Mouse (Mus musculus): ENCODE measurements around the gene Tnxb. TPM values are rescaled to one million over a fixed set of nuclear protein-coding genes. Genes with fewer than 3 reads are reported as not detected.

The Tnxb gene
- 0.01 and 0.05 TPM in 2 replicates for polyA plus RNA-seq (2016; fragmentation: Nextera tagmentation; extraction: Ambion mirVana)

DNA sequence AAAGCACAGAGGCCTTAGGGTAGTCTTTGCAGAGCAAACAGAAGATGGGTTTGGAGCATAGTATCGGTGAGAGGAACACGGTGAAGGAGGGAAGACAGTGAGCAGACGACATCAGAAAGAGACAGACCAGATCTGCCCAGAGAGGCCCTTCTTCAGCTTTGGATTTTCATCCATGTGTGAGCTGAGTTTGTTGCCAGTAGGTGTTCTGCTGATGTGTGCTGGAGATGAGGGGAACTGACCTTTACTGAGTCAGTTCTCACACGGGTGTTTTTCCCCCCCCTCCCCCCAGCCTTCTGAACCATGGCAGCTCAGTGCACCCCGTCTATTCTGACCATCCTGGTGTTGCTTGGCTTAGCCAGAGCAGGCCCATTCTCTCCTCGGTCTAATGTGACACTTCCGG is at the start of gene Tnxb:
Gene Tnxb, plus strand, starts transcription at position 301 of the 400 bp plus-strand sequence.
- ATAC-seq (ENCODE audit: insufficient number of reproducible peaks, insufficient read depth, low FRiP score, low TSS enrichment) = no peak
- no peaks in the 10 kb centered on the region for H3K36me3 ChIP-seq
- peaks cover 16% of the 10 kb centered on the region for H3K4me1 ChIP-seq
- H3K27ac ChIP-seq = no peak within 1 kb of the TSS
- H3K4me2 ChIP-seq (replicated peaks) = peak within 1 kb of the TSS; percentile 57
- peaks cover 65% of the 10 kb centered on the region for H3K27me3 ChIP-seq
- WGBS = 54% methylated on average over 7 of the region's 7 CpGs
- H3K9me3 ChIP-seq = no peaks in the 10 kb centered on the region
- peak within 1 kb of the TSS; percentile 34 for H3K4me3 ChIP-seq
- peak within 1 kb of the TSS; percentile 25; the same call in 1 of the 2 replicates for H3K9ac ChIP-seq

DNA sequence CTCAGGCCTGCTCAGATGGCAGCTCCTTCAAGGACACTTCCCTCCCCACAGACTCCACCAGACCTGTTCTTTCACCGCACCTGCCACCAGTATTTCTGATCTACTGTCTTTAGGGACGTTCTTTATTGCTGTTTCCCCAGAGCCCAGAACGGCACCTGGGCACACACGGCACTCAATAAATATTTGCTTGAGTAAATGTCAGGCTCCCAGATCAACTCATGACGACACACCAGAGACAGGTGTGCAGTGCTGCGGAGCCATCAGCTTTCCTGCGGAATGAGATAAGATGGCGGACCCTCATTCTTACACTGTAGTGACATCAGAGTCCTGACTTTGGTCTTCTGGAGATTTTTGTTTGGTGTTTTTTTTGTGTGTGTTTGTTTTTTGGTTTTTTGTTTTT is 49.3 kb upstream of the Tnxb start:
- no peak for ATAC-seq (ENCODE audit: insufficient number of reproducible peaks, insufficient read depth, low FRiP score, low TSS enrichment)
- no peak overlapping the region for H3K9ac ChIP-seq
- WGBS = 92% methylated on average over 8 of the region's 8 CpGs
- no peak overlapping the region for H3K27ac ChIP-seq
- no peaks in the 10 kb centered on the region for H3K9me3 ChIP-seq
- H3K4me1 ChIP-seq = peaks cover under 1% of the 10 kb centered on the region; the same call in 1 of the 2 replicates
- no peak overlapping the region for H3K4me2 ChIP-seq (replicated peaks)
- H3K27me3 ChIP-seq = no peaks in the 10 kb centered on the region
- H3K36me3 ChIP-seq = peaks cover 48% of the 10 kb centered on the region
- no peak overlapping the region for H3K4me3 ChIP-seq

DNA sequence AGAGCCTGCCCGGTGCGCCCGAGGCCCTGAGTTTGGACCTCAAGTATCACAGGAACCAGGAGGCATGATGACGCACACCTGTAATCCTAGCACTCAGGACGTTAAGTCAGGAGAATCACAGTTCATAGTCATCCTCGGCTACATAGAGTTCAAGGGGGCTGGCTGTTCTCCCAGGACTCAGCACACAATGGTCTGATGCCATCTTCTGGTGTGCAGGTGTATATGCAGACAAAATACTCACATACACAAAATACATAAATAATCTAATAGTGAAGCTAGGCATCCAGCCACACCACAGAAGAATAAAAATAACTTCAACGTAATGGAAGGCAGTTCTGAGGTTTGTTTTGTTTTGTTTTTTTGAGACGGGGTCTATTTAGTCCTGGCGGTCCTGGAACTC is 47.2 kb upstream of the Tnxb start:
- ATAC-seq (ENCODE audit: insufficient number of reproducible peaks, insufficient read depth, low FRiP score, low TSS enrichment) = no peak
- no peak overlapping the region for H3K9ac ChIP-seq
- peaks cover 10% of the 10 kb centered on the region; the same call in 1 of the 2 replicates for H3K4me1 ChIP-seq
- H3K4me3 ChIP-seq = no peak overlapping the region
- 83% methylated on average over 9 of the region's 9 CpGs for WGBS
- no peaks in the 10 kb centered on the region for H3K27me3 ChIP-seq
- H3K9me3 ChIP-seq = no peaks in the 10 kb centered on the region
- H3K4me2 ChIP-seq (replicated peaks) = no peak overlapping the region
- peaks cover 32% of the 10 kb centered on the region for H3K36me3 ChIP-seq
- no peak overlapping the region for H3K27ac ChIP-seq

DNA sequence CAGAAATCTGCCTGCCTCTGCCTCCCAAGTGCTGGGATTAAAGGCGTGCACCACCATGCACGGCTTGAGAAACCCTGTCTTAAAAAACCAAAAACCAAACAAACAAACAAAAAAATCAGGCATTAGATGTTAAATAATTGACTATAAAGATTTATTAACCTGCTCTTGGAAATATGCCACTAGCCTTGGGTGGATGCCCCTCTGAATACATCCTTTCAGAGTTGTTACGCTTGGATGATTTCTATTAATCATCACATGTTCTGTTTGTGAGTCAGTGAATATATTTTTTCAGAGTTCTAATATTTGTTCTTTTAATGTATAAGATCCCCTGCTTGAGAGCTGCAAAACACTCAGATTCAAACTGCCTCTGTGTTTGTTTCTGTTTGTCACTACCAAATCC is 45.4 kb upstream of the Tnxb start:
- no peak overlapping the region for H3K4me2 ChIP-seq (replicated peaks)
- H3K9me3 ChIP-seq = no peaks in the 10 kb centered on the region
- no peak overlapping the region for H3K4me3 ChIP-seq
- no peak overlapping the region for H3K9ac ChIP-seq
- H3K27me3 ChIP-seq = peaks cover 7% of the 10 kb centered on the region
- no peak overlapping the region for H3K27ac ChIP-seq
- H3K4me1 ChIP-seq = peaks cover 28% of the 10 kb centered on the region
- peaks cover 28% of the 10 kb centered on the region for H3K36me3 ChIP-seq
- no peak for ATAC-seq (ENCODE audit: insufficient number of reproducible peaks, insufficient read depth, low FRiP score, low TSS enrichment)
- 94% methylated on average over 3 of the region's 3 CpGs for WGBS

DNA sequence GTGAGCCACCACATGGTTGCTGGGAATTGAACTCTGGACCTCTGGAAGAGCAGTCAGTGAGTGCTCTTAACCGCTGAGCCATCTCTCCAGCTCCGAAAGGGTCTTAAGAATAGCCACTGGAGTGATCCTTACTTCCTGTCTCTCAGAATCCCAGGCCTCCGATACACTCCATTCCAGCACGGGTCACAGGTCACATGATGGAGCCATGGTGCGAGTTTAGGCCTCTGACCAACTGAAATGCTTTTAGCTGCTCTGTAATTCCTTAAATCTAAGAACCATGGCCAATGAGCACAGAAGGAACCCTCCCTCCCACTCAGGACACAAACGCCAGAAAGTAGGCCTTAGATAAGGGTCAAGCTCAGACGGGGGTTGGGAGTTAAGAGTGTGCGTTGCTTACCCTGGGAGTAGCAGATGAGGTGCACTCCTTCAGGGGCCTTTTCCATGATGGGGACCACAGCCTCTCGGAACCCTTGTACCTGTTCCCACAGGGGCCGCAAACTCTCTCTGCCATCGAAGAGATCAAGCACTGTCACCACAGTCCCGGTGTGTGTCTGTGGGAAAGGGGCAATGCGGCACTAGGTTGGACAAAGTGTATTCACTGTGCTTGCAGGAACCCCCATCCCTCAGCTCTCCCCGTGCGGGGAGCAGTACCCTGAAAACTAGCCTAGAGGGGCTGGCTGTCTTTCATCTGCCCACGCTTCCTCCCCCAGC is 44.1 kb upstream of the Tnxb start:
- H3K4me1 ChIP-seq = peaks cover 40% of the 10 kb centered on the region
- peak overlapping the region; percentile 89; the same call in 1 of the 2 replicates for H3K27ac ChIP-seq
- WGBS = 50% methylated on average over 16 of the region's 16 CpGs
- H3K4me3 ChIP-seq = peak overlapping the region; percentile 68
- peaks cover 19% of the 10 kb centered on the region for H3K27me3 ChIP-seq
- peaks cover 23% of the 10 kb centered on the region for H3K36me3 ChIP-seq
- H3K9ac ChIP-seq = peak overlapping the region; percentile 60
- no peaks in the 10 kb centered on the region for H3K9me3 ChIP-seq
- no peak for ATAC-seq (ENCODE audit: insufficient number of reproducible peaks, insufficient read depth, low FRiP score, low TSS enrichment)
- H3K4me2 ChIP-seq (replicated peaks) = peak overlapping the region; percentile 78

DNA sequence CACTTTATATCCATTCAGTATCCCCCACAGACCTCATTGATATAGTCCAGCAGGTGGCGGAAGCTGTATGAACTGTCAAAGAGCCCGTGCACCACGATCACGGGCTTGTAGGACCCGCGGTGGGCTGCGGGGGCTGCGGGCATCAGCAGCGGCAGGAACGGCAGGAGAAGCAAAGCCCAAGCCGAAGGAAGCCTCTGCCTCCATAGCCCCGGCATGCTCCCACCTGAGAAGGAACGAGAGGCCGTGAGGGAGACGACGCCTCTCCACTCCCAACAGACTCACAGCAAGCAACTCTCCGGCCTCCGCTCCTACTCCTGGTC is 43.6 kb upstream of the Tnxb start:
- Histone ChIP-seq H3K9me3 (no peaks in the 10 kb centered on the region), H3K27ac (peak overlapping the region; percentile 89), H3K27me3 (peaks cover 24% of the 10 kb centered on the region), H3K36me3 (peaks cover 23% of the 10 kb centered on the region), H3K9ac (peak overlapping the region; percentile 60), H3K4me2 (replicated peaks) (peak overlapping the region; percentile 78), H3K4me1 (peaks cover 44% of the 10 kb centered on the region), H3K4me3 (peak overlapping the region; percentile 68)
- WGBS = under 1% methylated on average over 18 of the region's 18 CpGs
- peak; percentile 8 for ATAC-seq (ENCODE audit: insufficient number of reproducible peaks, insufficient read depth, low FRiP score, low TSS enrichment)

DNA sequence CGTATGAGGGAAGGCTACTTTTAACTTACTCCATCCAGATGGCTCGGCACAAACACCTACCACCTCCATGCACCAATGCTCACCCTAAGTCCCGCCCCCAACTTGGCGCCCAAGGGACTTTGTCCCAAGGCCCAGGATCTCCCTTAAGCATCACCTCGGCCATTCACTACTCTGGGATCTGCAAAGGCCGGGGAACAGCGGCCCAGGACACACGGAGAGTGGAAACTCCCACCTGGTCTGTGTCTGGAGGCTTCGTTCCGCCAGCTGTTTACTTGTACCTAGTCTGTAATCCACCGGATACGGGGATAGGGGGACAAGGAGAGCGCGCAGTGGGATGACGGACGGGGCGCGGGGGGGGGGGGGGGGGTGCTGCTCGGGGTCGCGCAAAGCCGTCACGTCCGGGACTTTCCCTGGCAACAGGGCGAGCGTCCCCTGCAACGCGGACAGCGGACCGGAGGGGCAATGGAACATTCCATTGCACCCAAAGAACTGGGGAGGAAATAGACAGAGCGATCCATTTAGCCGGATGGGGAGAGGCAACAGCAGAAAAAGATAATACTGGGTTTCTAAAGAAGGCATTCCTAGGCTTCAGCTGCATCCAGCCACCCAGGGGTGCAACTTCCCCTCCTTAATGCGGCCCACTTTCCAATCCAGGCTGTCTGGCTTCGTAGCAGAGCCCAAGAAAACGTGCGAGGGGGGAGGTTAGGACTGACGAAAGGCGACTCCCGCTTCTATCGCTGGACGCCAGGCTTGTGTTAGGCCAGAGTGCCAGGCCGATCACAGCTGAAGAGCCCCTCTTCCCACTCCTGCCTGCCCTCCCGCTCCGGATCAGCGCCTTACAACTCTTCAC is 43.0 kb upstream of the Tnxb start:
- Histone ChIP-seq H3K4me2 (replicated peaks) (peak overlapping the region; percentile 78), H3K4me3 (peak overlapping the region; percentile 68), H3K9ac (peak overlapping the region; percentile 60), H3K9me3 (no peaks in the 10 kb centered on the region), H3K27me3 (peaks cover 30% of the 10 kb centered on the region), H3K36me3 (peaks cover 19% of the 10 kb centered on the region), H3K27ac (peak overlapping the region; percentile 89), H3K4me1 (peaks cover 46% of the 10 kb centered on the region)
- under 1% methylated on average over 45 of the region's 45 CpGs for WGBS
- ATAC-seq (ENCODE audit: insufficient number of reproducible peaks, insufficient read depth, low FRiP score, low TSS enrichment) = peak; percentile 70

DNA sequence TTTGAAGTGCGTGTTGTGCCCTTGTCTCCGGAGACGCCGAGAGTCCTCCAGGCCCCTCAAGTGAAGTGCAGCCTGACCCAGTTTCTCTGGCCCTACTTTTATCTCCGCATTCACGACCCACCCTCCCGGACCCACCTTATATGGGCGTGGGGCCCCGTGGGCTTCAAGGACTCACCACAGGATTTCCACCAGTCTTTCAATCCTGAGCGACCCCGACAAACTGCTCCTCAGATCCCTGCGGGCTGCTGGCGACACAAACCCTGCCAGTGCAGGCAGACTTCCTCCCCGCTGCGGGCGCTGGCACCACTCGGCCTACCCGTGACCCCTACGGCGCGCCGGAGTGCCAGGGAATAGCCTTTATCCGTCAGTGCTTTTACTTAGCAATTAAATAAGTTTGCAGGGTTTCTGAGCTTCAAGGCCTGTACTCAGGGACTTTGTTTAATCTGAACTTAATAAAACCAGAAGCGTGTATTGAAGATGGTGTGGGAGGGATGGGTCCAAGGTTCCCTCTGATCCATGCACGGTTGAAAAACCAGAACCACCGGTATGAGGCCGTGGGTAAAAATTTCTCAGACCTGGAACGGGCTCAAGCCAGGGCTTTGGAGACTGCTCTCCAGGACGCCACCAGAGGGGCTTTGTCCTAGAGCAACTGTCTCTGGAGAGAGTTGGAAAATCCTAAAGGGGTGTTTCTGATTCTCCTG is 42.2 kb upstream of the Tnxb start, which contains the start of gene Ppt2:
Gene Ppt2, minus strand, starts transcription at position 568 of the 701 bp plus-strand sequence.
- Histone ChIP-seq H3K9me3 (no peaks in the 10 kb centered on the region), H3K4me2 (replicated peaks) (peak within 1 kb of the TSS; percentile 78), H3K4me3 (peak within 1 kb of the TSS; percentile 68), H3K4me1 (peaks cover 46% of the 10 kb centered on the region), H3K27ac (peak within 1 kb of the TSS; percentile 89), H3K27me3 (peaks cover 38% of the 10 kb centered on the region), H3K9ac (peak within 1 kb of the TSS; percentile 60), H3K36me3 (peaks cover 11% of the 10 kb centered on the region)
- no peak for ATAC-seq (ENCODE audit: insufficient number of reproducible peaks, insufficient read depth, low FRiP score, low TSS enrichment)
- WGBS = 4% methylated on average over 29 of the region's 29 CpGs

DNA sequence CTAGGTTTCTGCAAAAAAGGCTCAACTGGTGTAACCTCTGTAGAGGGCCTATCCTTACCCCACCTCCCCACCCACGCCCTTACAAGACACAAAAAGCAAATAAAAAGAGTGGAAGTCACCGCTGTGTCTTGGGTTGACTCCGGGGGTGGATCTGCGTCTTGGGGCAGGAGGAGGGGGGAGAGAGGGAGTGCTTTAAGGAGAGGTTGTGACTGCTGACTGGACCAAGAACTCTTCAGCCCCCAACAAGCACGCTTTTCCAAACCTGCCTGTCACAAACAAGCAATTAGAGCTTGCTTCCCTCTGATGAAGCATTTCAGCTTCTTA is 41.7 kb upstream of the Tnxb start:
- H3K4me2 ChIP-seq (replicated peaks) = peak overlapping the region; percentile 78
- H3K4me1 ChIP-seq = peaks cover 46% of the 10 kb centered on the region
- no peak for ATAC-seq (ENCODE audit: insufficient number of reproducible peaks, insufficient read depth, low FRiP score, low TSS enrichment)
- WGBS = 36% methylated on average over 5 of the region's 5 CpGs
- peak overlapping the region; percentile 68 for H3K4me3 ChIP-seq
- peak overlapping the region; percentile 89 for H3K27ac ChIP-seq
- peaks cover 43% of the 10 kb centered on the region for H3K27me3 ChIP-seq
- H3K36me3 ChIP-seq = peaks cover 6% of the 10 kb centered on the region
- no peaks in the 10 kb centered on the region for H3K9me3 ChIP-seq
- H3K9ac ChIP-seq = peak overlapping the region; percentile 60; the same call in 1 of the 2 replicates

DNA sequence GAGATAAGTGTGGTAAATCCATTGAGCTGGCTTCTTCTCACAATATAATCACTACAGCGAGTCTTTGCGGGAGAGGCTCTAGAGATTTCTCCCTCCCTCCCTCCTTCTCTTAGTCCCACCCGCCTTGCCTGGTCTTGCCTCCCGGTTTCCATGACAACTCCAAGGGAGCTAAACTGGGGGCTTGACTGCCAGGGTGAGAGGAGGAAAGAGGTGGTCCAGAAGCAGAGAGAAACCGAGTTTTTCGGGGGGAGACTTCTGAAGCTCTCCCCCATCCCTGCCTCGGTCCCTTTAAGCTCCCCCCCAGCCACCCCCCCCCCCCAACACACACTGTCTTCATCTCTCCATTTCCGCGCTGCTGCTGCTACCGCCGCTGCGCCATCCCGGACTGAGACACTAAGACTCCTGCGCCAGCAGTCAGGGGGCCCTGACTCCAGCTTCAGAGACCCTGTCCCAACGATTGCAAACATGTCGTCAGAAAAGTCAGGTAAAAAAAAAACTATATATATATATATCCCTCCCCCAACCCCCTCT is 41.0 kb upstream of the Tnxb start, which contains the start of gene Prrt1:
Gene Prrt1, plus strand, starts transcription at position 313 of the 531 bp plus-strand sequence.
- Histone ChIP-seq H3K27ac (peak within 1 kb of the TSS; percentile 89), H3K27me3 (peaks cover 44% of the 10 kb centered on the region)
- no peak for ATAC-seq (ENCODE audit: insufficient number of reproducible peaks, insufficient read depth, low FRiP score, low TSS enrichment)

More for the DNA sequence above, 41.0 kb upstream of the Tnxb start, which contains the start of gene Prrt1:
- Histone ChIP-seq H3K36me3 (no peaks in the 10 kb centered on the region), H3K4me1 (peaks cover 46% of the 10 kb centered on the region), H3K4me3 (peak within 1 kb of the TSS; percentile 68), H3K9me3 (no peaks in the 10 kb centered on the region), H3K9ac (peak within 1 kb of the TSS; percentile 60), H3K4me2 (replicated peaks) (peak within 1 kb of the TSS; percentile 78)
- 2% methylated on average over 16 of the region's 16 CpGs for WGBS

Data from embryonic facial prominence, embryonic 12.5 days (tissue).